Mouse (Mus musculus) small intestine, adult 2 months (tissue): ENCODE measurements around the gene Trim72. TPM values are rescaled to one million over a fixed set of nuclear protein-coding genes. Genes with fewer than 3 reads are reported as not detected.
A peak's percentile ranks its signal among the peaks of the same experiment; 100 is the strongest.

Experiments used
- H3K27ac ChIP-seq: fragments of 200-500 bp; 2 replicates; pipeline ENCODE4 v1.5.1; 2012; ENCODE audit warnings: low read depth, low read length, control low read depth, inconsistent platforms; ENCODE audit not compliant: insufficient read depth
- H3K27me3 ChIP-seq: fragments of 200-500 bp; 2 replicates; pipeline ENCODE4 v1.6.1; 2012; ENCODE audit warnings: mild to moderate bottlenecking, moderate library complexity, low read length, inconsistent platforms; ENCODE audit not compliant: control insufficient read depth, insufficient read depth
- H3K36me3 ChIP-seq: fragments of 200-500 bp; 2 replicates; pipeline ENCODE4 v1.6.1; 2012; ENCODE audit warnings: mild to moderate bottlenecking, low read length, control low read depth, inconsistent platforms; ENCODE audit not compliant: control insufficient read depth, insufficient read depth
- H3K4me1 ChIP-seq: fragments of 200-500 bp; 2 replicates; pipeline ENCODE4 v1.6.1; 2012; ENCODE audit warnings: low read length, inconsistent platforms, mixed read lengths; ENCODE audit not compliant: control insufficient read depth, insufficient read depth, insufficient read length
- H3K4me3 ChIP-seq: fragments of 200-500 bp; 2 replicates; pipeline ENCODE4 v1.5.1; 2012; ENCODE audit warnings: low read depth, mild to moderate bottlenecking, control low read depth, inconsistent platforms, low read length, moderate library complexity
- CTCF ChIP-seq: fragments of 200-500 bp; IDR thresholded peaks from 2 replicates; pipeline ENCODE4 v1.5.1; 2012; ENCODE audit warnings: low read depth, mild to moderate bottlenecking, control low read depth, inconsistent platforms, low read length, moderate library complexity, mixed read lengths; ENCODE audit not compliant: insufficient replicate concordance, insufficient read length; ENCODE audit errors: extremely low read depth
- POLR2A ChIP-seq: fragments of 200-500 bp; IDR thresholded peaks from 2 replicates; pipeline ENCODE4 v1.6.1; 2012; ENCODE audit warnings: low read depth, mild to moderate bottlenecking, control low read depth, inconsistent platforms, low read length, moderate library complexity
- WGBS: fragments of 180-500 bp; shearing (Covaris S2); methylation state at CpG from one replicate; pipeline ENCODE4 v1.1.7; 2018; 5-methylcytosine and 5-hydroxymethylcytosine counted together
- polyA plus RNA-seq: library from polyadenylated mRNA; depleted of rRNA; stranded (reverse); fragments of >200 nt; gene quantifications from 2 replicates; pipeline ENCODE4 v1.2.3, GENCODE M21; 2012; rRNA removed

The Trim72 gene
- polyA plus RNA-seq = 7.4 and 8.8 TPM in 2 replicates

- WGBS = 55% methylated on average over 2 of the region's 2 CpGs
Observed at GRCm38 (mm10) chr7:128003688-128004087, at the start of gene Trim72. Trim72 (plus strand) TSS chr7:128003949.

GRCm38 (mm10) chr7:127959364-127959763 is 44.4 kb upstream of the Trim72 start:
- 33% methylated on average over 5 of the region's 5 CpGs for WGBS
- no peaks in the 10 kb centered on the region for H3K4me1 ChIP-seq
- no peaks in the 10 kb centered on the region for H3K36me3 ChIP-seq
- no peak for TF ChIP-seq CTCF
- no peak for TF ChIP-seq POLR2A
- H3K4me3 ChIP-seq = no peak overlapping the region
- H3K27me3 ChIP-seq = no peaks in the 10 kb centered on the region
- H3K27ac ChIP-seq = no peak overlapping the region

More at GRCm38 (mm10) chr7:128003688-128004087, at the start of gene Trim72:
- Histone ChIP-seq H3K27me3 (no peaks in the 10 kb centered on the region), H3K27ac (peak within 1 kb of the TSS; percentile 95), H3K4me3 (peak within 1 kb of the TSS; percentile 66), H3K36me3 (peaks cover 7% of the 10 kb centered on the region), H3K4me1 (peaks cover 13% of the 10 kb centered on the region)
- TF ChIP-seq POLR2A (no peak), CTCF (no peak)

DNA sequence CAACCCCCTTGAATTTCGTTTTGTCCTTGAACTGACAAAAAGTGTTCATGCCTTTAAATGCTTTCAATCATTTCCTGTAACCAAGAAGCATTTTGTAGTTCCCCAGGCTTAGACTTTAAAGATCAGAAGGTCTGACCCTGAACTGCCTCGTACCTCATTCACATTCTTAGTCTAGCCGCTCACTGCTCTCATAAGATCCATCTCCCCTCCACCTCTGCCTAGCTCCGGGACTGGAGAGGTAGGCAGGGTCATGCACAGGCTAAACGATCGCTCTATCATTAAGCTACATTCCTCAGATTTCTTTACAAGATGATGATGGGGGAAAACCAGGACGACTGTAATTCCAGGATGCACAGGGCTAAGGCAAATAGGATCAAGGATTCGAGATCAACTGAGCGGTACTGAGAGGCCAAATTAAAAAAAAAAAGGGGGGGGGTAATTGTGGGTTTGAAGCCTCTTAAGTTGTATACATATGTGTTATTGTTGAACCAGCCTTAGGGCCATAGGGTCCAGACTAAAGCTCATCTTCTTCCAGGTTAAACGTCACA is 37.3 kb upstream of the Trim72 start:
- Histone ChIP-seq H3K4me1 (peaks cover 7% of the 10 kb centered on the region; the same call in 1 of the 2 replicates), H3K27ac (peak overlapping the region; percentile 95), H3K36me3 (peaks cover 14% of the 10 kb centered on the region), H3K4me3 (peak overlapping the region; percentile 72), H3K27me3 (no peaks in the 10 kb centered on the region)
- no peak for TF ChIP-seq CTCF
- no peak for TF ChIP-seq POLR2A
- WGBS = 12% methylated on average over 10 of the region's 10 CpGs

GRCm38 (mm10) chr7:127967004-127967921 is 36.5 kb upstream of the Trim72 start, which contains the start of gene Fus:
Fus (plus strand) TSS chr7:127967457.
- peak within 1 kb of the TSS; percentile 95 for H3K27ac ChIP-seq
- peaks cover 22% of the 10 kb centered on the region for H3K36me3 ChIP-seq
- WGBS = under 1% methylated on average over 92 of the region's 92 CpGs
- H3K27me3 ChIP-seq = no peaks in the 10 kb centered on the region
- TF ChIP-seq POLR2A = peak; percentile 98
- TF ChIP-seq CTCF = no peak
- H3K4me3 ChIP-seq = peak within 1 kb of the TSS; percentile 72
- H3K4me1 ChIP-seq = peaks cover 7% of the 10 kb centered on the region; the same call in 1 of the 2 replicates

GRCm38 (mm10) chr7:127967922-127968828 is 35.6 kb upstream of the Trim72 start:
- Histone ChIP-seq H3K27me3 (no peaks in the 10 kb centered on the region), H3K36me3 (peaks cover 30% of the 10 kb centered on the region), H3K4me3 (peak overlapping the region; percentile 72), H3K4me1 (peaks cover 7% of the 10 kb centered on the region; the same call in 1 of the 2 replicates), H3K27ac (no peak overlapping the region)
- whole genome bisulfite sequencing = under 1% methylated on average over 42 of the region's 42 CpGs
- TF ChIP-seq CTCF (no peak), POLR2A (no peak; the same call in 1 of the 2 replicates)

DNA sequence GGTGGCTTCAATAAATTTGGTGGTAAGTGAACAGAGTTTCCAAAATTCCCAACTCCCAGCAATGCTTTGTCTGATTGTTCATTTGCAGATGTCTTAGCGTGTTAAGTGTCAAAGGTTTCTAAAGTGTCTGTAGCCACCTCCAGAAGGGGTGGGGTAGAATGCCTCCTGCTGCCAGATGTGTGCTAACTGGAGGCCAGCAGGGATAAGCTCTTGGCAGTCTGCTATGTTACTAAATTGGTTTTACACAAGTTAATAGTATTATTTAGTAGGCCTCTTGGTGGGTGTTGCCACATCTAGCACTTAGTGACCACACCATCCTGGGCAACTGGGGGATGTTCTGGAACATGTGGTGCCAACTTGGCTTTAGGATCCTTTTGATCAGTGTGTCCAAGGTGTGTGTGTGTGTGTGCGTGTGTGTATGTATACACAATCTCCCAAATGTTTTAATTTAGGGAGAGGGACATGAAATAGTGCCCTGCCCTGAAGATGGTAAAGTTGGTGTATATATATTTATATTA is 29.3 kb upstream of the Trim72 start:
- H3K4me1 ChIP-seq = 0 out of 2 replicates have a peak, but pooled peaks cover 2% of the 10 kb centered on the region
- H3K4me3 ChIP-seq = no peak overlapping the region
- no peak for TF ChIP-seq POLR2A
- TF ChIP-seq CTCF = no peak
- no peak overlapping the region for H3K27ac ChIP-seq
- H3K36me3 ChIP-seq = peaks cover 81% of the 10 kb centered on the region
- H3K27me3 ChIP-seq = no peaks in the 10 kb centered on the region
- WGBS = 65% methylated on average over 2 of the region's 2 CpGs
